Mouse (Mus musculus): ENCODE measurements around the gene Vps26a.

DNA sequence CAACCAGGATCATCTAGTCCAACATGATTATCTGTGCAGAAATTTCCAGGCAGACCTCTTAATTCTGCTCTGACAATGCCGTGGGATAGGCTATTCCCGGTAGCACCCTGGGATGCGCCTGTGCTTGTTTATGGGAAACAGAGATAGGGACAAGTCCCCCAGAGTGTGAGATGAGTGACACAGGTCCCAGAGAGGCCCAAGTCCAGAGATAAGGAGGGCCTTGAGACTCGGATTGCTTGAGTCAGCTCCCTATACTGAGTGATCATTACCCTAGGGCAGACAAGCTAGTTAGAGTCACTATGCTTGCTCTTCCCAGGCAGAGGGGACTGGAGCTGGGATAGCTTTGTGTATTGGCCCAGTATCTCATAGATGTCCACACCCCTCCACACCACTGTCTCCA lies 35.2 kb upstream of the Vps26a start:
- TF ChIP-seq CTCF (IDR thresholded peaks at IDR 0.05; ENCODE audit: extremely low read depth, insufficient read depth, low read length) (no peak), POLR2A (IDR thresholded peaks at IDR 0.05; ENCODE audit: extremely low read depth, insufficient read depth, low read length) (no peak)

Measured in cortical plate, adult 2 months (tissue).